Mouse (Mus musculus): ENCODE data around the gene Smpd4.

DNA sequence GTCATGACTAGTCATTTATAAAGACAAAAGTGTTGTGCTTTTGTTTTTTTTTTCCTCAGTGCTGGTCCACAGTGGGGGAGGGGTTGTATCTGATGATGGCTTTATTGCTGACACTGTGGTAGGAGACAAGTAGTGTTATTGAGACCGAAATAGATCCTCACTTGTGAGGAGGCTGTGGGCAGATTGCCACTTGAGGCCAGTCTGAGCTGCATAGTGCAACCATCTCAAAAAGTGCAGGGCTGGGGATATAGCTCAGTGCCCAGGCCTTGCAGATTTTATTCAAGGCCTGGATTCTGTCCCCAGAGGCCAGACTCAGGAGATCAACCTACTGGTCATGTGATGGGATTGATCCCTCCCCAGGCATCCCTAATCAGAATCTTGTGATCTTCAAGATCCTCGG lies 17.8 kb downstream of the Smpd4 start:
- TF ChIP-seq CTCF (IDR thresholded peaks at IDR 0.05; ENCODE audit: low read depth, low read length) (no peak), POLR2A (IDR thresholded peaks at IDR 0.05; ENCODE audit: extremely low read depth, insufficient read depth, low read length) (no peak)

Measured in liver, adult 2 months (tissue).